Mouse (Mus musculus) Muller cell, postnatal 12 days (primary cell): ENCODE results near the gene Kif1b.
A peak's percentile ranks its signal among the peaks of the same experiment; 100 is the strongest.

ENCODE experiments used
- DNase-seq: peaks from one replicate; pipeline ENCODE4 v3.0.0-alpha.2; 2015; ENCODE audit errors: inconsistent ontology term

Gene Kif1b

DNA sequence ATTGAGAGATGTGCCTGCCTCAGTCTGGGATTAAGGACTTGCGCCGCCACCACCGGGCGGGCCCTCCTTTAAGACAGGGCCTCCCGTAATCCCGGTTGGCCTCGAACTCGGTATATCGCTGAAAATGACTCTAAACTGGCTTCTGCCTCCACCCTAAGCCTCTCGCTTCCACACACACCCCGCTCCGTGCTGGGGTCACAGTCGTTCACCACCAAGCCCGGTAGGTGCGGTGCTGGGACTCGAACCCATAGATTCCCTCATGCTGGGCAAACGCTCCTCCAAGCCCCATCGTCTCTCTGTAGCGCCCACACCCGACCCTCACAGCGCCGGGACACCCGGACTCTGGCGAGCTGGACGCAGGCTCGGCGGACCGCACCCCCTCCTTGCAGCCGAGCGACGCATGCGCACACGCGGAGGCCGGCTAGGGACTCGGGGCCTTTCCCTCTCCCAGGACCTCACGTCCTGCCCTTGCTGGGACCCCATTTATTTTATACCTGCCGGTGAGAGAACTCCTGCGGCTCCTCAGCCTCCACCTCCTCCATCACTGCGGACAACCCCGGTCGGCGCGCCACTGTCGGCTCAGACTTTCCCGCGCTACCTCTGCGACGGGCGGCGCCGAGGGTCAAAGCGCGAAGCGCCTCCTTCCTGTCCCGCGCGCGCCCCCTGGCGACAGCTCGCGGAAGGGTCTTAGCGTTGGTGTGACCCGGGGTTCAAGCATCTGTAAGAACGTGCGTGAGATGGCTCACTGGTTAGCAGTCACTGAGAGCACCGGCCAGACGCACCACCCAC, 170.3 kb downstream of the Kif1b start, which contains the start of gene Cenps:
Cenps (minus strand) TSS at position 648 of the 789 bp plus-strand sequence.
- peak; percentile 93 for DNase-seq

DNA sequence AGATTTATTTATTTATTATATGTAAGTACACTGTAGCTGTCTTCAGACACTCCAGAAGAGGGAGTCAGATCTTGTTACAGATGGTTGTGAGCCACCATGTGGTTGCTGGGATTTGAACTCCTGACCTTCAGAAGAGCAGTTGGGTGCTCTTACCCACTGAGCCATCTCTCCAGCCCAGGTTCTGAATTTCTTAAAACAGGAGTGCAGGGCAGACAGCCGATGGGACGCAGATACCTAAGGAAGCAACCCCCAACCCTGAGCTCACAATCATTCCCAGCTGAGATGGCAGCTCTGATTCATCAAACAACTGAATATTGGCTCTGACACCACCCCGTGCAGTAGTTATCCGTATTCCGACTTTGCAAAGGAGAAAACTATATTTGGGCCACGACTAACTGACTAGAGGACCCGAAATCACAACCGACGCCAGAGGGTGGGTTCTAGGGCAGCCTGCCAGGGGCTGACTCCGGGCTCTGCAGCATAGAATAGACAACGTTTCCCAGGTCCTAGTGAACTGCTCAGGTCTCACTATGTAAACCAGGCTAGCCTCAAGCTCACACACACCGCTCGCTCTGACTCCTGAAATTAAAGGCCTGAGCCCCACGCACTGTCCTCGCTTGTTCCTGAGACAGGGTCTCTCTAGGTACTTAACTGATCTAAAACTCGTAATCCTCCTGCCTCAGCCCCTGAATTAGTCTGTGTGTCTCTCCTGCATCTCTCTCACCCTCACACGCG, 171.2 kb downstream of the Kif1b start:
- peak; percentile 6 for DNase-seq

DNA sequence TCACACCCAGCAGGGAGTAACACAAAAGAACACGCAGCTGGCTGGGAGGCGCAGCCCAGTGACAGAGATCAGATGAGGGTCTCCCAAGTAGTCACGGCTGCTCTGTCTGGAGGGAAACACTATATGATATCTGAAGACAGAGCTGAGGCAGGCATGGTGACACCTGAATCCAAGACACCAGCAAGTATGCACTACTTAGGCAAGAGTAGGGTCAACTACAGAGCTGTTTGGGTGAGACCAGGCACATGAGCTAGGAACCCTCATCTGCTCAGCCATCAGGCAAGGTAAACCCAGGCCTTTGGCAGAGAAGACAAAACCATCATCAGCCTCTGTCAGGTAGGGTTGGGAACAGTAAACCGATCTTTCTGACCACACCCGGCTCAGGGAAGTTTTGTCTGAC, 174.1 kb downstream of the Kif1b start:
- no peak for DNase-seq

DNA sequence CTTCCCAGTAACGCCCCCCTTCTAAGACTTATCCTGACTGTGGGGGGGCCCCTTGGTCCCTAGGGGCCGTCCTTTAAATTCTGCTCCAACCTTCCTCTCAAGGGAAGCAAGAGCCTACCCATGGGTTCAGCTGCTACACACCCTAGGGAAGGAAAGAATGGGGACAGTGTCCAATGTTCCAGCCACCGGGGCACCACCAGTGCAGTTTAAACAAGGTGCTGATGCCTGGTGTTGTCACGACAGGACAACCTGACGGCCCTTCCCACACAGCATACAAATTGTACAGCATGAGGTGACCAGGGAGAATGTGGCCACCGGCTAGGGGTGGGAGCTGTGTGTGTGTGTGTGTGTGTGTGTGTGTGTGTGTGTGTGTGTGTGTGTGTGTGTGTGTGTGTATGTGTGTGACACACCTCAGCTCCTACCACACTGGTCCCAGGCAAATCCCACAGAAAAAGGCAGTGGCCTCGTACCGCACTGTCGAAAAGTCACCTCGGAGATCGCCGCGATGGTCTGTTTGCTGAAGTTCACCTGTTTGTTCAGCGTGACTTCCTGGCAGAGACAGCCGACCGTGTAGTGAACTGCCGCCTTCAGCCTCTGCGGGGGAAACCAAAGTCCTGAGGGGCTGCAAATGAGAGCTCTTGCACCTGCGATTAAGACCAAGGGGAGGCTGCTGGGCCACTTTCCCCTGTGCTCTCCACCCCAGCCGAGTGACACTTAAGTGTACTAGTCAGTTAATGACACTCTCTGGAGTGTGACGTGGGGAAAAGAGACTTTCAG, 175.5 kb downstream of the Kif1b start:
- DNase-seq: no peak

DNA sequence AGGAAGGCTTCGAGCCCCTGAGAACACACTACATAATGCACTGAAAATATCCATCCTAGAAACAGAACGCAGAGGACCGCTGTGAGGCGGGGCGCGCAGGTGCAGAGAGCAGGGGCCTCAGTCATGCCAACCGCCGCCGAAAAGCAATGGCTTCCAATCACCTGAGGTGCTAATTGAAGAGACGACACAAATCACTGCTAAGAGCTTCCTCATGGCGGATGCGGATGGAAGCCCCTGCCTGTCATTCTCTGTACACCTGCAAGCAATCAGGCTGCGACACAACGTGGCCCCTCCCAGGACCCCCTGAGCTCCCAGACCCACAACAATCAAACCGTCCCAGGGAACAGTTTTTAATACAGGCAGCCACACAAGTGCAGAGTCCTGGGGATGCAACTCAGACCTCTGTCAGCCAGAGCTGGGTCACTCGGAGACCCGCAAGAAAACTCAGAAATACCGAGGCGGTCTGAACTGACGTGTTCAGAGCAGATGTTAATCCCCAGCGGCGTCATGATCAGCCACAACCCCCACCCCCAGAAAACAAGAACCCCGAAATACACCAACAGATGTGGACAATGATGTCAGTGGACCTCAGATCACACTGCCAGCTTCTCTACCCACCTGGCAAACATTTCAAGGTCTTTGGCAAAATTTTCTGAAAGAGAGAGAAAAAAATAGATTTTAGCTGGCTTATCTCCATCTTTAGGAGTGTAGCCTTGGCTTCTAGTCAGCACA, 176.3 kb downstream of the Kif1b start:
- DNase-seq: no peak

DNA sequence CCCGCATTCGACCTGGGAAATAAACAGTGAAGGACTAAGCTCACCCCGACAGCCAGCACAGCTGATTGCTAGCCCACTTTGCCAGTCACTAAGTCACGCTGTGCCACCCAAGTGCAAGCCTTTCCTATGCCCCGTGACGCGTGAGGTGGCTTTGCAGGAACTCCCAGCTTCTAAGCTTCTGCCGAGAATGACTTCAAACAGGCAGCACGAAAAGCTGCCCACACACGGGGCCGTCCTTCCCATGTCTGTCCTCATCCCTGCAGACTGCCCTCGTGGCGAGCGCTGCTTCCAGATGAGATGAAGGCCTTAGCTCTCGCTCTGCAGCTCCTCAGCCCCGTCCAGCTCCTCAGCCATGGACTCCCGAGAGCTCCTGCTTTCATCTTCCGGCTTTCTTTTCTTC, 179.0 kb downstream of the Kif1b start:
- no peak for DNase-seq

DNA sequence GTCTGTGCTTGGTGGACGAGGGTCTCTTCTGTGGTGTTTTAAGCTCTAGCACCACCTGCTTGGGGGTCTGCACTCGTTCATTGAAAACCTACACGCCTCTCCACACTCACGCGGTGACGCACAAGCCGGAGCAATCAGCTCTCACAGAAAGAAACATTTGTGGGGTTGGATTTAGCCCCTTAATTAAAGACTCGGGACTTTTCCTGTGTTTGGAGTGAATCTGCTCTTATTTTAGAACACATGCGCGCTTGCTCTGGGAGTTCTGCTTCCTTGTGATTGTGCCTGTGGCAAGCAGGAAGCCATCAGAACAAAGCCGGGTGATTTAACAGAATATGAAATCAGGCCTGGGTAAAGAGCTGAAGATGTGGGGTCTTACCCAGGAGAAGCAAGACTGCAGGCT, 180.8 kb downstream of the Kif1b start, which contains the start of gene Cort:
Cort (minus strand) TSS at position 101 of the 400 bp plus-strand sequence.
- no peak for DNase-seq
